Mouse (Mus musculus) ES-Bruce4 (cell line): ENCODE measurements at regions not wholly inside any gene's neighbourhood (a gene's known extent, or its start where the extent isn't known, plus 50 kb on each side); places are given as distances from the start of the nearest gene placed in this dataset.

Experiments
- CTCF ChIP-seq: IDR thresholded peaks from one replicate; pipeline ENCODE4 v1.8.1; 2011; ENCODE audit warnings: low read depth, low read length
- EP300 ChIP-seq: IDR thresholded peaks from 2 replicates; pipeline ENCODE4 v1.6.1; 2011; ENCODE audit warnings: low read depth, low read length; ENCODE audit not compliant: insufficient read depth
- POLR2A ChIP-seq: IDR thresholded peaks from one replicate; pipeline ENCODE4 v1.8.1; 2011; ENCODE audit warnings: low read length; ENCODE audit not compliant: insufficient read depth

DNA sequence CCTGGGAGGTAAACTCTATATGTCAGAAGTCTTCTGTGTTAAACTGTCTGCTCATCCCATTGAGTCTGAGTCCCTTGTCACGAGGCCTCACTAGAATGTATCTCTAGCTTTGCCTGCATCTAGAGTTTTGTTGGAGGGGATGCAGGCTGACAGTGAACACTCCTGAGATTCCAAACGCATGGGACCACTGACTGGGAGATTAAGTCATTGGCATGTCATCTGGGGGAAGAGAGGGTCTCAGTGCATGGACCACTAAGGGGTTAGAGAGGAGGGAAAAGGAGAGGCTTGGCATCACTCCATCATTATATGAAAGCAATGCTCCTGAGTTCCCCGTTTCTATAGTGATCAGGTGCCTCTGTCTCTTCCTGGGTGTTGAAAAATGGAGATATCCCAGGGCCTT is 114.8 kb upstream of the Vangl1 start:
- TF ChIP-seq CTCF (no peak), POLR2A (no peak), EP300 (no peak)
